Mouse (Mus musculus): ENCODE results near the gene Plxna3.

DNA sequence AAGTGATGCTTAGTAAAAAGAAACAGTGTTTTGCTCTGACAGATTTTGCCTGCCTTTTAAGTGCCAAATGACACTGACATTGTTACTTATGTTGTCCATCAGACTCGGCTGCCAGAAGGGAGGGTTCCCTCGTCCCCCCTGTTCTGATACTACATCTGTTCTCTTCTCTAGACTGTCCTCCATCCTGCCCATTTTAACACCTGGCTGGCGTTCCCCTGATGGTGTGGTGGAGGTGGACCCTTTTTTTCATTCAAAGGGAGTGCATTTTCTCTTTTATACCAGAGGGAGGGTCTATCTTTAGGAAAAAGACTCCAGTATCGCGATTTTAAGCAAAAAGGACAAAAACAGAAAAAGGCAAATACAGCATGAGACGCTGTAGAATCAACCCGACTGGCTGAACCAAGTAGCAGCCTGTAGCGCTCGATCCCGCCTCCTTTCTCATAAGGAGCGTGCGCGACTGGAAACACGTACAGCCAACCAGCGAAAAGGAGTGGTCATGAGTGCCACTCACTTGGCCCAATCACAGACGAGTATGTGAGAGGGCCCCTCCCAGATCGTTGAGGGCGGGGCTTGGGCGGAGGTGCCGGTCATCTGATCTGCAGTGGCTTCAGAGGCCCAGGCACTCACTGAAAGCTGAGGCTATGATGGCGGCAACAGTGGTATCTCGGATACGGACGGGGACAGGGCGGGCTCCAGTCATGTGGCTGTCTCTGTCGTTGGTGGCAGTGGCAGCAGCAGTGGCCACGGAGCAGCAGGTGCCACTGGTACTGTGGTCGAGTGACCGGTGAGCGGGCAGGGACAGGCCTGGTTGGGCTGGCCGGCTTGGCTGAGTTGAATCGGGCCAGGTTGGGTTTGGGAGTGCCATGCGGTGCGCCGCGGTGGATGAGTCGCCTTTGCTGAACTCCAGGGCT lies 32.1 kb upstream of the Plxna3 start, which contains the start of gene Atp6ap1:
- no peak for TF ChIP-seq USF1 (IDR thresholded peaks at IDR 0.05; ENCODE audit: low read depth)
- no peak for TF ChIP-seq CTCF (IDR thresholded peaks at IDR 0.05; ENCODE audit: control insufficient read depth, insufficient read depth, insufficient read length)
- no peak for TF ChIP-seq MYOD1 (IDR thresholded peaks at IDR 0.05; ENCODE audit: control insufficient read depth, insufficient read length, low read depth)
